Mouse (Mus musculus): Measurements from ENCODE around the gene Bbc3. TPM values are rescaled to one million over a fixed set of nuclear protein-coding genes. Genes with fewer than 3 reads are reported as not detected.

The Bbc3 gene
- polyA plus RNA-seq, 1 experiment from 2014 or later: 6.4 TPM

DNA sequence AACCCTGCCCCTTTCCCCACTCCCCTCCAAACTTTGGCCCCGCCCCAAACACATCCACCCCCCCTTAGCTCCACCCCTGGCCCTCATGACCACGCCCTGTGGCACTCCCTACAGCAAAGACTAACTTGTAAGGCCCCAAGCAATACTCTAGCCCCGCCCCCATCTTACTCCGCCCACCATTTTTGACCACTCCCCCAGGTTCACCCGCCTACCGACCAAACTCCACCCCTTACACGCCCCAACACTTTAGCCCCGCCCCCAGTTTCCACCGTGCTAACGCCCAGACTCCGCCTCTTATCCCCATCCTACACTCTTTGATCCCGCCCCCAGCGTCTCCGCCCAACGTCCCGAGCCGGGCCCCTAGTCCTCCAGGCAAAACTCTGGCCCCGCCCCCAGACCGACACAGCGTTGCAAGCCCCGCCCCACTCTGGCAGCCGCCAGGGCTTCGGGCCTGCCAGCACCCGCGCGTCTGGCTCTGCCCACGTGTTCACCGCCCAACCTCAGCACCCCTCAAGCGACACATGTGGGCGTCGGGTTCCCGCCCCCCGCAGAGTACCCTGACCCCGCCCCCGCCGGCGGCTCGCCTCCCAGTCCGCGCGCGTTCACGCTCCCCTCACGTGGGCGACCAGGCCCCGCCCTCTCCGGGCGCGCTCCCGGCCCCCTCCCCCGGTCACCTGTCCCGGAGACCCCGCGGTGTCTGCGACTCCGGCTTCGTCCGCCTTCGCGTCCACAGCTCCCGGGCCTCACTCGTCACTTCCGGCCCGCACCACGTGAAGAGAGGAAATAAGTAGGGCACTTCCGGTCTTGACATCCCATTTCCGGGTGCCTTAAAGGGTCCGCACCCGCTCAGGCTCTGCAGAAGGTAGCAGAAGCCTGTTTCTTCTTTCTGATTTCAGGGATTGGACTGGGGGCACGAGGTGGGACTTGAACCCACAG is 21.9 kb upstream of the Bbc3 start, which contains the start of gene Ccdc9:
TSS of gene Ccdc9 (minus strand) at position 770 of the 936 bp plus-strand sequence.
- WGBS: under 1% methylated on average over 70 of the region's 70 CpGs
- Histone ChIP-seq H3K36me3 (ENCODE audit: control insufficient read depth, insufficient read depth, low read length) (peaks cover 29% of the 10 kb centered on the region), H3K27ac (ENCODE audit: low read depth, low read length) (peak within 1 kb of the TSS; percentile 89), H3K27me3 (replicated peaks; ENCODE audit: control insufficient read depth, insufficient read depth, low read length) (no peaks in the 10 kb centered on the region), H3K4me3 (ENCODE audit: low read depth, low read length) (peak within 1 kb of the TSS; percentile 58), H3K4me1 (replicated peaks; ENCODE audit: control insufficient read depth, insufficient read depth, low read length) (peaks cover 11% of the 10 kb centered on the region), H3K9me3 (ENCODE audit: control insufficient read depth, low read length) (no peaks in the 10 kb centered on the region), H3K4me2 (peak within 1 kb of the TSS; percentile 96), H3K9ac (ENCODE audit: low read depth, low read length) (peak within 1 kb of the TSS; percentile 68)
- ATAC-seq (replicated peaks; ENCODE audit: low FRiP score) (peak; percentile 88), DNase-seq (ENCODE audit: low spot score) (peak; percentile 100)

DNA sequence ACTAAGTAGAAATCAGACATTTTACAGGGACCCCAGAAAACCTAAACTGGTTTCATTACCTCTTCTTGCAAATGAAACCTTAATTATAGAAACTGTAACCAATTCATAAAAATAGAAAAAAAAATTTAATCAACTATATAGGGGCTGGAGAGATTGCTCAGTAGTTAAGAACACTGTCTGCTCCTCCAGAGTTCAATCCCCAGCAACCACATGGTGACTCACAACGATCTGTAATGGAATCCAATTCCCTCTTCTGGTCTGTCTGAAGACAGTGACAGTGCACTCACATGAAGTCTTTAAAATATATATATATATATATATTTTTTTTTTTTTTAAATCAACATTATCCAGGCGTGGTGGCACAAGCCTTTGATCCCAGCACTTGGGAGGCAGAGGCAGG is 21.2 kb upstream of the Bbc3 start:
- ATAC-seq (replicated peaks; ENCODE audit: low FRiP score) (no peak), DNase-seq (ENCODE audit: low spot score) (no peak)
- WGBS: 76% methylated on average over 2 of the region's 2 CpGs
- H3K27me3 ChIP-seq (replicated peaks; ENCODE audit: control insufficient read depth, insufficient read depth, low read length): no peaks in the 10 kb centered on the region
- H3K4me3 ChIP-seq (ENCODE audit: low read depth, low read length): peak overlapping the region; percentile 58
- H3K9ac ChIP-seq (ENCODE audit: low read depth, low read length): peak overlapping the region; percentile 68
- H3K36me3 ChIP-seq (ENCODE audit: control insufficient read depth, insufficient read depth, low read length): peaks cover 22% of the 10 kb centered on the region
- H3K27ac ChIP-seq (ENCODE audit: low read depth, low read length): peak overlapping the region; percentile 89
- H3K4me2 ChIP-seq: peak overlapping the region; percentile 96
- H3K9me3 ChIP-seq (ENCODE audit: control insufficient read depth, low read length): no peaks in the 10 kb centered on the region
- H3K4me1 ChIP-seq (replicated peaks; ENCODE audit: control insufficient read depth, insufficient read depth, low read length): peaks cover 11% of the 10 kb centered on the region

DNA sequence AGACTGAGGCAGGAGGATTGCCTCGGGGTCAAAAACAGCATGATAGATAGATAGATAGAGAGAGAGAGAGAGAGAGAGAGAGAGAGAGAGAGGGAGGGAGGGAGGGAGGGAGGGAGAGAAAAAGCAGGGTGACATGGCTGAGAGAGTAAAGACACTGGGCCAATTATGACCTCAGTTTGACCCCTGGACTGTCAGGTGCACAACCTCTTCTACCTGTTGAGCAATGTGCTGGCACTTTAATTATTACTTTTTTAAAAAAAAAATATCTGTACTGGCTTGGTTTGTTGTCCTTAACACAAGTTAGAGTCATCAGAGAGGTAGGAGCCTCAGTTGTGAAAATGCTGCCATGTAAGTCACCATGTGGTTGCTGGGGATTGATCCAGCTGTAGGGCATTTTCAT is 20.4 kb upstream of the Bbc3 start:
- Histone ChIP-seq H3K27ac (ENCODE audit: low read depth, low read length) (no peak overlapping the region), H3K9ac (ENCODE audit: low read depth, low read length) (no peak overlapping the region), H3K36me3 (ENCODE audit: control insufficient read depth, insufficient read depth, low read length) (peaks cover 15% of the 10 kb centered on the region), H3K27me3 (replicated peaks; ENCODE audit: control insufficient read depth, insufficient read depth, low read length) (no peaks in the 10 kb centered on the region), H3K9me3 (ENCODE audit: control insufficient read depth, low read length) (no peaks in the 10 kb centered on the region), H3K4me2 (no peak overlapping the region), H3K4me3 (ENCODE audit: low read depth, low read length) (no peak overlapping the region), H3K4me1 (replicated peaks; ENCODE audit: control insufficient read depth, insufficient read depth, low read length) (peaks cover 11% of the 10 kb centered on the region)
- ATAC-seq (replicated peaks; ENCODE audit: low FRiP score) (no peak), DNase-seq (ENCODE audit: low spot score) (no peak)
- 73% methylated on average over 1 of the region's 1 CpGs for WGBS

DNA sequence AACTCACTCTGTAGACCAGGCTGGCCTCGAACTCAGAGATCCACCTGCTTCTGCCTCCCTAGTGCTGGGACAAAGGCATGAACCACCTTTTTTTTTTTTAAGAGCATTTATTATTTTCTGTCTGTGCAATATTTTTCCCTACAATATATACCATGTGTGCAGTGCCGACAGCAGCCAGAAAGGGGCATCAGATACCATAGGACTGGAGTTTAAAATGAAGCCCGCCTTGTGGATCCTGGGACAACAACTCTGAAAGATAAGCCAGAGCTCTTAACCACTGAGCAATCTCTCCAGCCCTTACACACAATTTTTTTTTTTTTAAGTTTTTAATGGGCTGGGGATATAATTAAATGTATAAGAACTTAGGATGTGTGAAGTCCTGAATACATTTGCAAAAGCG is 13.8 kb upstream of the Bbc3 start:
- Histone ChIP-seq H3K9me3 (ENCODE audit: control insufficient read depth, low read length) (no peaks in the 10 kb centered on the region), H3K4me1 (replicated peaks; ENCODE audit: control insufficient read depth, insufficient read depth, low read length) (peaks cover 26% of the 10 kb centered on the region), H3K27me3 (replicated peaks; ENCODE audit: control insufficient read depth, insufficient read depth, low read length) (peaks cover 1% of the 10 kb centered on the region), H3K36me3 (ENCODE audit: control insufficient read depth, insufficient read depth, low read length) (no peaks in the 10 kb centered on the region), H3K9ac (ENCODE audit: low read depth, low read length) (peak overlapping the region; percentile 63; the same call in 1 of the 2 replicates), H3K4me3 (ENCODE audit: low read depth, low read length) (peak overlapping the region; percentile 44), H3K27ac (ENCODE audit: low read depth, low read length) (peak overlapping the region; percentile 86), H3K4me2 (peak overlapping the region; percentile 64)
- 22% methylated on average over 4 of the region's 4 CpGs for WGBS
- DNase-seq (ENCODE audit: low spot score) (no peak), ATAC-seq (replicated peaks; ENCODE audit: low FRiP score) (peak; percentile 56)

DNA sequence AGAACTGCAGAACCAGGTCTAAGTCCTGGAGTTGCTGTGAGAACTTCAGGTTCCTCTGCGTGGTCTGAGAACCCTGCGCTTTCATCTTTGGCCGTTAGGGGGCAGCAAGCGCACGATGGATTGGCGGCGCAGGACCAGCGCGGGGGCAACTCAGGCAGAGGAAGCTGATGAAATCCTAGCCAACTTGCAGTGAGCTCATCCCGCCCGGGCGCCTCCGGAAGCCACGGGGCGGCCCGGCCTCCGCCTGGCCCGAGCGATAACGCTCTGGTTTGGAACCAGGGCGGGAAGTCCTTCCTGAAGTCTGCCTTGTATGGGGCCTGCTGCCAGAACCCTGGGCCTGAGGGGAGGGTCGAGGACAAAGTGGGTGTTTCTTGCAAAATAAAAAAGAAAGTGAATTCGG is 13.4 kb upstream of the Bbc3 start:
- ATAC-seq (replicated peaks; ENCODE audit: low FRiP score) (peak; percentile 86), DNase-seq (ENCODE audit: low spot score) (peak; percentile 95)
- H3K4me1 ChIP-seq (replicated peaks; ENCODE audit: control insufficient read depth, insufficient read depth, low read length): peaks cover 29% of the 10 kb centered on the region
- peak overlapping the region; percentile 63 for H3K9ac ChIP-seq (ENCODE audit: low read depth, low read length)
- H3K27ac ChIP-seq (ENCODE audit: low read depth, low read length): peak overlapping the region; percentile 86
- H3K27me3 ChIP-seq (replicated peaks; ENCODE audit: control insufficient read depth, insufficient read depth, low read length): peaks cover 6% of the 10 kb centered on the region
- under 1% methylated on average over 23 of the region's 23 CpGs for WGBS
- H3K36me3 ChIP-seq (ENCODE audit: control insufficient read depth, insufficient read depth, low read length): no peaks in the 10 kb centered on the region
- no peaks in the 10 kb centered on the region for H3K9me3 ChIP-seq (ENCODE audit: control insufficient read depth, low read length)
- peak overlapping the region; percentile 64 for H3K4me2 ChIP-seq
- H3K4me3 ChIP-seq (ENCODE audit: low read depth, low read length): peak overlapping the region; percentile 44

DNA sequence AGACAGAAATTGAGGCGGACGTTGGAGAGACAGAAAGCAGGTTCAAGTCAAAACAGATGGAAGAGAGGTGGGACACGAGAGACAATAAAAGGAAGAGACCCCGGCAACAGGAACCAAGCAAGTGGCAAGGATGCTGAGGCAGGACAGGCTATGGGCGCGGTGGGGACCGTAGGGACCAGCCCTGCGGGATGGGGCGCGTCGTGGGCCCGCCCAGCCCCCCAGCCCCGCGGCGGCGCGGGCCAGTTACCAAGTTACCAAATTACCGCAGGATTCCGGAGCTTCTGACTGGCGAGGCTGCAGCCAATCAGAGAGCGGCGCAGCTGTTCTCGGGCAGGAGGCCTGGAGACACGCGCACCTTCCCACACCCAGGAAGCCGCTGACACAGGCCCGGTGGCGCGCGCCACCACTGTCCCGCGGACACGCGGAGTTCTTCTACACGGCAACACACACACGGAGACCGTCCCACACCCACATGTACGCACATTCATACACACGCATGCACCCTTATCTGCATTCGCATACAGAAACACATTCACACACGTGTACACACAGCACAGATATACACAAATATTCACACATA is 12.8 kb upstream of the Bbc3 start:
- H3K9me3 ChIP-seq (ENCODE audit: control insufficient read depth, low read length): no peaks in the 10 kb centered on the region
- H3K27ac ChIP-seq (ENCODE audit: low read depth, low read length): peak overlapping the region; percentile 86
- peak overlapping the region; percentile 44 for H3K4me3 ChIP-seq (ENCODE audit: low read depth, low read length)
- peak overlapping the region; percentile 64 for H3K4me2 ChIP-seq
- ATAC-seq (replicated peaks; ENCODE audit: low FRiP score): peak; percentile 71
- peak overlapping the region; percentile 45 for H3K9ac ChIP-seq (ENCODE audit: low read depth, low read length)
- peak; percentile 85 for DNase-seq (ENCODE audit: low spot score)
- peaks cover 6% of the 10 kb centered on the region for H3K27me3 ChIP-seq (replicated peaks; ENCODE audit: control insufficient read depth, insufficient read depth, low read length)
- H3K4me1 ChIP-seq (replicated peaks; ENCODE audit: control insufficient read depth, insufficient read depth, low read length): peaks cover 33% of the 10 kb centered on the region
- H3K36me3 ChIP-seq (ENCODE audit: control insufficient read depth, insufficient read depth, low read length): no peaks in the 10 kb centered on the region
- 2% methylated on average over 41 of the region's 41 CpGs for WGBS

DNA sequence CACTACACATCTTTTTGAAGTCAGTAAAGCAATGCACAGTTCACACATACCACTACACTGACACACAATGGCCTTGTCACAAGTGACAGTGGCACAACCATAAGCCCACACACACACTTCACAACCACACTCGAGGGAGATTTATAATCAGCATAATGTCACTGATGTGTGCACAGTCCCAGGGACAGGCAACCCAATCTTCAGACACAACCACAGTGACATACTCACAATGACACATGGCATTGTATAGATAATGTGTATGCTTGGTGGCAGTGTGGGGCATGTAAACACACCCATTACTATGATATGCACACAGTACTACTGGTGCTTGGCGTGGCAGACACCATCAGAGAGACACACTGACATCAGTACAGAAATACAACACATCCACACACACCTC is 12.0 kb upstream of the Bbc3 start:
- H3K4me1 ChIP-seq (replicated peaks; ENCODE audit: control insufficient read depth, insufficient read depth, low read length): peaks cover 33% of the 10 kb centered on the region
- peak overlapping the region; percentile 64 for H3K4me2 ChIP-seq
- peak; percentile 58 for ATAC-seq (replicated peaks; ENCODE audit: low FRiP score)
- no peaks in the 10 kb centered on the region for H3K36me3 ChIP-seq (ENCODE audit: control insufficient read depth, insufficient read depth, low read length)
- peak overlapping the region; percentile 86 for H3K27ac ChIP-seq (ENCODE audit: low read depth, low read length)
- H3K4me3 ChIP-seq (ENCODE audit: low read depth, low read length): peak overlapping the region; percentile 51; the same call in 1 of the 2 replicates
- peak overlapping the region; percentile 45; the same call in 1 of the 2 replicates for H3K9ac ChIP-seq (ENCODE audit: low read depth, low read length)
- WGBS: 18% methylated on average over 2 of the region's 2 CpGs
- DNase-seq (ENCODE audit: low spot score): no peak
- H3K9me3 ChIP-seq (ENCODE audit: control insufficient read depth, low read length): no peaks in the 10 kb centered on the region
- peaks cover 6% of the 10 kb centered on the region for H3K27me3 ChIP-seq (replicated peaks; ENCODE audit: control insufficient read depth, insufficient read depth, low read length)

DNA sequence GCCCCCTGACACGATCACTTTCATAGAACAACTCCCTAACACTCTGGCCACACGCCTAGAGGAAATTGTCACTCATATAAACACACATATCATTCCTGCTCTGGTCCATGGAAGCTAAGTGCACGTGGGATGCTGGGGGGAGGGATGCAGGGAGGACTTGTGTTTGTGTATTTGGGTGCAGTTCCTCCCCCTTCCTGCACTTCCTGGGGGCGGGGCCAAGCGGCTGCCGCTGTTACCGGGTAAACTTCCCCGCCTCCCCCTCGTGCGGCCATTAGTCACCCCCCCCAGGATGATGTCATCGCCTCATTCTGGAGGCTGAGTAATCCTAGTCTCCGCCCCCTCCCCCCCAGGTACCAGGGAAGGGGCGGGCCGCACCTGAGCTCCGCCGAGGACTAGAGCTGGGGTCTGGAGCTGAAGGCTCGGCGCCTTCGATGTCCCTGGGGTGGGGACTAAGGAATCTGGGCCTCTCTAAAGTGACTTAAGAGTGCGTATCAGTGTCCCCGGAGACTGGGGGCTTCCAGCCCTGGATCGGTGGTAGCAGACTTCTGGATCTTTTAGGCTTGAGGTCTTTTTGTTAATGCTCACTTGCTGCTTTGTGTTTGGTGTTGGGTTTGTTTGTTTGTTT is 11.3 kb upstream of the Bbc3 start:
- peaks cover 33% of the 10 kb centered on the region for H3K4me1 ChIP-seq (replicated peaks; ENCODE audit: control insufficient read depth, insufficient read depth, low read length)
- H3K27ac ChIP-seq (ENCODE audit: low read depth, low read length): peak overlapping the region; percentile 86
- H3K9me3 ChIP-seq (ENCODE audit: control insufficient read depth, low read length): no peaks in the 10 kb centered on the region
- peak overlapping the region; percentile 51 for H3K4me3 ChIP-seq (ENCODE audit: low read depth, low read length)
- DNase-seq (ENCODE audit: low spot score): peak; percentile 84
- peaks cover 6% of the 10 kb centered on the region for H3K27me3 ChIP-seq (replicated peaks; ENCODE audit: control insufficient read depth, insufficient read depth, low read length)
- peak overlapping the region; percentile 41 for H3K9ac ChIP-seq (ENCODE audit: low read depth, low read length)
- 3% methylated on average over 22 of the region's 22 CpGs for WGBS
- no peak; the same call in 1 of the 2 replicates for ATAC-seq (replicated peaks; ENCODE audit: low FRiP score)
- H3K36me3 ChIP-seq (ENCODE audit: control insufficient read depth, insufficient read depth, low read length): no peaks in the 10 kb centered on the region
- H3K4me2 ChIP-seq: peak overlapping the region; percentile 64

Data from liver, embryonic 11.5 days (tissue).